Mouse (Mus musculus) adrenal gland (tissue): ENCODE measurements around the gene Sh3rf1.

ENCODE experiments used
- intact Hi-C: fragments of 180-260 bp; cut with DNase I; formaldehyde crosslinking; loops from one replicate; pipeline ENCODE4 v1.15.1; 2025

Sh3rf1 gene

GRCm38 (mm10) chr8:61260530-61260929 is 36.9 kb downstream of the Sh3rf1 start:
- intact Hi-C loops = no loop called here

GRCm38 (mm10) chr8:61261374-61261773 is 37.7 kb downstream of the Sh3rf1 start:
- intact Hi-C loops = no loop called here

GRCm38 (mm10) chr8:61263691-61264090 is 40.0 kb downstream of the Sh3rf1 start:
- intact Hi-C loops = no loop called here

- intact Hi-C loops = no loop called here
Observed at GRCm38 (mm10) chr8:61264881-61265280, 41.2 kb downstream of the Sh3rf1 start.

- intact Hi-C loops = no loop called here
Observed at GRCm38 (mm10) chr8:61265390-61265789, 41.7 kb downstream of the Sh3rf1 start.

GRCm38 (mm10) chr8:61267061-61267460 is 43.4 kb downstream of the Sh3rf1 start:
- intact Hi-C loops = no loop called here

- intact Hi-C loops = no loop called here
Observed at GRCm38 (mm10) chr8:61267692-61268091, 44.0 kb downstream of the Sh3rf1 start.

GRCm38 (mm10) chr8:61268233-61268916 is 44.7 kb downstream of the Sh3rf1 start:
- intact Hi-C loops = no loop called here

- intact Hi-C loops = no loop called here
Observed at GRCm38 (mm10) chr8:61270016-61270415, 46.3 kb downstream of the Sh3rf1 start.

GRCm38 (mm10) chr8:61270541-61270940 is 46.9 kb downstream of the Sh3rf1 start:
- intact Hi-C loops = no loop called here

GRCm38 (mm10) chr8:61270961-61271360 is 47.3 kb downstream of the Sh3rf1 start:
- intact Hi-C loops = no loop called here

- intact Hi-C loops = no loop called here
Observed at GRCm38 (mm10) chr8:61272838-61273237, 49.2 kb downstream of the Sh3rf1 start.

- intact Hi-C loops = no loop called here
Observed at GRCm38 (mm10) chr8:61273307-61274221, 49.9 kb downstream of the Sh3rf1 start.

- intact Hi-C loops = no loop called here
Observed at GRCm38 (mm10) chr8:61274602-61275462, 51.2 kb downstream of the Sh3rf1 start.

GRCm38 (mm10) chr8:61275463-61276356 is 52.0 kb downstream of the Sh3rf1 start:
- intact Hi-C loops = no loop called here

GRCm38 (mm10) chr8:61276397-61276796 is 52.7 kb downstream of the Sh3rf1 start:
- intact Hi-C loops = no loop called here

- intact Hi-C loops = no loop called here
Observed at GRCm38 (mm10) chr8:61279030-61279429, 55.4 kb downstream of the Sh3rf1 start.

- intact Hi-C loops = no loop called here
Observed at GRCm38 (mm10) chr8:61282303-61283168, 58.9 kb downstream of the Sh3rf1 start.
